Mouse (Mus musculus): ENCODE results near the gene Gm32742. TPM values are rescaled to one million over a fixed set of nuclear protein-coding genes. Genes with fewer than 3 reads are reported as not detected.

The Gm32742 gene
- polyA plus RNA-seq, 1 experiment, result 0.52 TPM

- WGBS, result 24% methylated on average over 8 of the region's 8 CpGs
These were observed 9.7 kb upstream of the Gm32742 start for GRCm38 (mm10) chr9:51174890-51175464.

DNA sequence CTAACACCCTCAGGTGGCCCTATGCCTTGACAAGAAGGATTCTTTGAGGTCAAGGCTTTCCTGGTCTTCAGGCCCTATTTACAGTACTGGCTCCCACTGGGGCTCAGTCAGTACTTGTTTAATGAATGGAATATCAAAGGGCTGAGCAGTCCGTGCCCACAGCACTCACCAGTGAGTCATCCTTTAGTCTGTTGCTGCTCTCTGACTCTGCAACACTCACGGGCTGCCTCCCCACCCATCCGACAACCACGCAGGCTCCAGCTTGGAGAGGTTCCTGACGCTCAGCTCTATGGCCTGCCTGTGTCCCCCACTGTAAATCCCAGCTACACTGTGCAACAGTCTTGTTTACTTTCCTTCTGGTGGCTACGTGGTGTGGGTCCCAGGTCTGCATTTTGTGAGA lies 5.0 kb upstream of the Gm32742 start:
- H3K36me3 ChIP-seq (ENCODE audit: control insufficient read depth, insufficient read depth, low read length), result no peaks in the 10 kb centered on the region

More at GRCm38 (mm10) chr9:51174890-51175464, 9.7 kb upstream of the Gm32742 start:
- Histone ChIP-seq H3K27ac (ENCODE audit: insufficient read depth, low read depth, low read length) (no peak overlapping the region), H3K27me3 (ENCODE audit: control insufficient read depth, insufficient read depth, low read length) (no peaks in the 10 kb centered on the region), H3K4me3 (ENCODE audit: low read depth, low read length) (no peak overlapping the region), H3K36me3 (ENCODE audit: control insufficient read depth, insufficient read depth, low read length) (no peaks in the 10 kb centered on the region), H3K4me1 (ENCODE audit: control insufficient read depth, insufficient read depth, insufficient read length, low read length) (peaks cover 7% of the 10 kb centered on the region; the same call in 1 of the 2 replicates)
- TF ChIP-seq POLR2A (IDR thresholded peaks at IDR 0.05; ENCODE audit: low read depth, low read length) (no peak), CTCF (IDR thresholded peaks at IDR 0.05; ENCODE audit: extremely low read depth, insufficient read length, insufficient replicate concordance, low read depth, low read length) (no peak)

DNA sequence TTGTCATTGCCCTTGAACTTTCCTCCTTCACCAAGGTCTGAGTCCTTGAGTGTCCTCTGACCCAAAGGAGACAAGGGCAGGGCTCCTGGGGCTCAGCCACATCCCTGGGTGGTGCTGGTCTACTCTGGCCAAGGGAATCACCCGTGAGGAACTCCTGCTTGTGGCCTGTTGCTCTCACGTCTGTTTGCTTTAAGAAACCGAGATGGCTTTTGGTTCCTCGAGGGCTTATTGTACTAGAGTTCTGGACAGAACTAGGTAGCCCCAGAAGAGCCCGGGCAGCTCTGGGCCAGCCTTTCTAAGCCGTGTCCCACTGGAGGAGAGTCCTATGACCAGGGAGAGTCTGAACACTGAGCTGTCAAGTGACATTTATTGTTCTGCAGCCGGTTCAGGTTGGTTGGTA lies 3.8 kb upstream of the Gm32742 start:
- no peak overlapping the region for H3K4me3 ChIP-seq (ENCODE audit: low read depth, low read length)
- no peak overlapping the region for H3K27ac ChIP-seq (ENCODE audit: insufficient read depth, low read depth, low read length)
- no peaks in the 10 kb centered on the region for H3K36me3 ChIP-seq (ENCODE audit: control insufficient read depth, insufficient read depth, low read length)
- WGBS, result 41% methylated on average over 7 of the region's 7 CpGs
- no peaks in the 10 kb centered on the region for H3K27me3 ChIP-seq (ENCODE audit: control insufficient read depth, insufficient read depth, low read length)
- TF ChIP-seq CTCF (IDR thresholded peaks at IDR 0.05; ENCODE audit: extremely low read depth, insufficient read length, insufficient replicate concordance, low read depth, low read length) (no peak), POLR2A (IDR thresholded peaks at IDR 0.05; ENCODE audit: low read depth, low read length) (no peak)
- H3K4me1 ChIP-seq (ENCODE audit: control insufficient read depth, insufficient read depth, insufficient read length, low read length), result peaks cover 35% of the 10 kb centered on the region

More for the DNA sequence above, 5.0 kb upstream of the Gm32742 start:
- H3K27ac ChIP-seq (ENCODE audit: insufficient read depth, low read depth, low read length), result no peak overlapping the region
- no peaks in the 10 kb centered on the region for H3K27me3 ChIP-seq (ENCODE audit: control insufficient read depth, insufficient read depth, low read length)
- H3K4me1 ChIP-seq (ENCODE audit: control insufficient read depth, insufficient read depth, insufficient read length, low read length), result peaks cover 37% of the 10 kb centered on the region
- WGBS, result 67% methylated on average over 6 of the region's 6 CpGs
- no peak overlapping the region for H3K4me3 ChIP-seq (ENCODE audit: low read depth, low read length)
- TF ChIP-seq CTCF (IDR thresholded peaks at IDR 0.05; ENCODE audit: extremely low read depth, insufficient read length, insufficient replicate concordance, low read depth, low read length) (no peak), POLR2A (IDR thresholded peaks at IDR 0.05; ENCODE audit: low read depth, low read length) (no peak)

DNA sequence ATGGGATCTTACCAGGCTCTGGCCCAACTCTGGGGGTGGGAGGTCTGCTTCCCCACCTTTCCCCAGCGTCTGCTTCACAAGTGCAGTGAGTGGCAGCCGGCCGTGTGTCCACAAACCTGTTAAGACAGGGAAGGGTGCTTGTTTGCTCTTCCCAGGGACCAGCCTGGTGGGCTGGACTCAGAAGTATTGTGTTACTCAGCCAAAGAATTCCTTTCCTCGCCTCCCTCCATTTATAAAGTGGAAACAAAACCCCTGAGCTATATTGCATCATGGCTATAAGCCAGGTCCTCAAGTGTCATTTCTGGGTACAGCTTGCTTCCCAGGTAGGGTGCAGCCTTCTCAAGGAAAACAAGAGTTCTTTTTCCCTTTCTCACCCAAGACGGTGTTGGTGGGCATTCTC lies 3.4 kb upstream of the Gm32742 start:
- no peak for TF ChIP-seq CTCF (IDR thresholded peaks at IDR 0.05; ENCODE audit: extremely low read depth, insufficient read length, insufficient replicate concordance, low read depth, low read length)
- TF ChIP-seq POLR2A (IDR thresholded peaks at IDR 0.05; ENCODE audit: low read depth, low read length), result no peak
- Histone ChIP-seq H3K4me3 (ENCODE audit: low read depth, low read length) (no peak overlapping the region), H3K36me3 (ENCODE audit: control insufficient read depth, insufficient read depth, low read length) (no peaks in the 10 kb centered on the region), H3K27me3 (ENCODE audit: control insufficient read depth, insufficient read depth, low read length) (no peaks in the 10 kb centered on the region), H3K4me1 (ENCODE audit: control insufficient read depth, insufficient read depth, insufficient read length, low read length) (peaks cover 35% of the 10 kb centered on the region), H3K27ac (ENCODE audit: insufficient read depth, low read depth, low read length) (peak overlapping the region; percentile 50)
- 34% methylated on average over 5 of the region's 5 CpGs for WGBS

- Histone ChIP-seq H3K27ac (ENCODE audit: insufficient read depth, low read depth, low read length) (peak overlapping the region; percentile 50), H3K4me1 (ENCODE audit: control insufficient read depth, insufficient read depth, insufficient read length, low read length) (peaks cover 32% of the 10 kb centered on the region), H3K27me3 (ENCODE audit: control insufficient read depth, insufficient read depth, low read length) (no peaks in the 10 kb centered on the region), H3K4me3 (ENCODE audit: low read depth, low read length) (no peak overlapping the region), H3K36me3 (ENCODE audit: control insufficient read depth, insufficient read depth, low read length) (no peaks in the 10 kb centered on the region)
- TF ChIP-seq CTCF (IDR thresholded peaks at IDR 0.05; ENCODE audit: extremely low read depth, insufficient read length, insufficient replicate concordance, low read depth, low read length), result no peak
- TF ChIP-seq POLR2A (IDR thresholded peaks at IDR 0.05; ENCODE audit: low read depth, low read length), result no peak
- 17% methylated on average over 11 of the region's 11 CpGs for WGBS
These were observed 2.6 kb upstream of the Gm32742 start for GRCm38 (mm10) chr9:51167954-51168353.

DNA sequence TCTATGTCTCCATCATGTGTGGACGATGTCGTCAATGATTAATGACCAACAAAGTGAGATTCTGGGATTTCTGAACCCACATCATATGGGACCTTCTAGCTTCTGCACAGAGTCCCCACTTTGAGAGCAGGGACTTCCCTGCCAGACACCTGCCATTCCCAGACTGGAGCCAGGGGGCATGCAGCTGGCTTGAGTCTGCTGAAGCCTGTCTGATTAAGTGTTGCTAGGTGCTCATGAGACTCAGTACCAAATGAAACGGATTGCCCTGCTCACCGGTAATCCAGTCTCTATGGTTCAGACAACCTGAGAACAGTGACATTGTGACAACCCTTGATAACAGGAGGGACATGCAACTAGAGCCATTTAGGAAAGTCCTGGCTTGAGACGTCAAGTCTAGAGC lies 1.3 kb downstream of the Gm32742 start:
- Histone ChIP-seq H3K36me3 (ENCODE audit: control insufficient read depth, insufficient read depth, low read length) (no peaks in the 10 kb centered on the region), H3K4me1 (ENCODE audit: control insufficient read depth, insufficient read depth, insufficient read length, low read length) (peaks cover 24% of the 10 kb centered on the region), H3K27me3 (ENCODE audit: control insufficient read depth, insufficient read depth, low read length) (no peaks in the 10 kb centered on the region), H3K27ac (ENCODE audit: insufficient read depth, low read depth, low read length) (no peak overlapping the region), H3K4me3 (ENCODE audit: low read depth, low read length) (no peak overlapping the region)
- TF ChIP-seq POLR2A (IDR thresholded peaks at IDR 0.05; ENCODE audit: low read depth, low read length) (no peak), CTCF (IDR thresholded peaks at IDR 0.05; ENCODE audit: extremely low read depth, insufficient read length, insufficient replicate concordance, low read depth, low read length) (no peak)
- WGBS, result 86% methylated on average over 5 of the region's 5 CpGs

DNA sequence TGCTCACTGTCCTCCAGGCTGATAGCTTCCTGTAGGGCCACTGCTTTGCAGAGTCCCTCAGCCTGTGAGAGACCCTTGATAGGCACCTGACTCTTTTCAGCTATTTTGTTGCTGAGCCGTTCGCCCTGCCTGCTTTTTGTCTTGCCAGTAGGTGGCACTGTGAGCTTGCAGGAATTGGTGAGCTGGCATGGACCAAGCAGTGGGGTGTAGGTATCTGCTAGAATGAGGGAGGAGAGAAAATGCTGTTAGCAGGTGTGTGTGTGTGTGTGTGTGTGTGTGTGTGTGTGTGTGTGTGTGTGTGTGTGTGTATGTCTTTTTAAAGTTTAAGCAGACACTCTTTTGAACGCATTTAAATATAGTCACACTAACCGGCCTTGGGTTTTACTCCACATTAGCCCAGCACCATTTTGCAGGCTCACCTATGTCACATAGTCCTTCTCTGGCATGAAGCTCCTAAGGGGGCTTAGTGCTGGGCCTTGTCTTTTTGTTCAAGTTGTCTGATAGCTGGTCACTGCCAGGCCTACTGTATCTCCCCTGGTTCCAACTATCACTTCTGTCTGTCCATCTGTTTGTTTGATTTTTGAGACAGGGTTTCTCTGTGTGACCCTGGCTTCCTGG lies 3.4 kb downstream of the Gm32742 start:
- no peak overlapping the region for H3K27ac ChIP-seq (ENCODE audit: insufficient read depth, low read depth, low read length)
- peaks cover 5% of the 10 kb centered on the region; the same call in 1 of the 2 replicates for H3K4me1 ChIP-seq (ENCODE audit: control insufficient read depth, insufficient read depth, insufficient read length, low read length)
- H3K27me3 ChIP-seq (ENCODE audit: control insufficient read depth, insufficient read depth, low read length), result no peaks in the 10 kb centered on the region
- peak; percentile 89; the same call in 1 of the 2 replicates for TF ChIP-seq CTCF (IDR thresholded peaks at IDR 0.05; ENCODE audit: extremely low read depth, insufficient read length, insufficient replicate concordance, low read depth, low read length)
- TF ChIP-seq POLR2A (IDR thresholded peaks at IDR 0.05; ENCODE audit: low read depth, low read length), result no peak
- H3K36me3 ChIP-seq (ENCODE audit: control insufficient read depth, insufficient read depth, low read length), result no peaks in the 10 kb centered on the region
- 20% methylated on average over 4 of the region's 4 CpGs for WGBS
- no peak overlapping the region for H3K4me3 ChIP-seq (ENCODE audit: low read depth, low read length)

Data from small intestine, adult 2 months (tissue).